Mouse (Mus musculus): ENCODE measurements around the gene Mllt3. TPM values are rescaled to one million over a fixed set of nuclear protein-coding genes. Genes with fewer than 3 reads are reported as not detected.

Gene Mllt3
- total RNA-seq, 4 experiments from 2014 or later: 46.6 to 65.1 (median 57.3) TPM

DNA sequence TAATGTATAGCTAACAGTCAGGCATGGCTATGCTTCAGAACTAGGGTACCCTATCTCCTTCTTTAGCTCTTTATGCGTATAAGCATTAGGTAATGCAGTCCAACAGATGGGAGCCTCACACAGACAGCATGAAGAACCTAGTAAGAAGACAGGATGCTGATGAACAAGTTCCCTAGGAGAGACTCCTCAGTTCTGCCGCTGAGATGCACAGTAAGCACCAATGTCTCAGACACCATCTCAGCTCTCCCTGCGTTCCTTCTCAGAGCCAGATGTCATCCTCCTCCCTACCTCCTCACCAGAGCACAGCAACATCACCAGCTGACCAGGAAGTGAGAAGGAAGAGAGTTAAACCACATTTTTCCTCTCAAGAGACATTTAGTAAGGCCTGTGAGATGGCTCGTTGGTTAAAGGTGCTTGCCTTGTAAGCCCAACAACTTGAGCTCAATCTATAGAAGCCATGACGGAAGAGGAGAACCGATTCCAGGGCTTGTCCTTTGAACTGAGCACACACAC, 202.3 kb downstream of the Mllt3 start:
- no peak for DNase-seq (ENCODE audit: low spot score in 2 of 2)

DNA sequence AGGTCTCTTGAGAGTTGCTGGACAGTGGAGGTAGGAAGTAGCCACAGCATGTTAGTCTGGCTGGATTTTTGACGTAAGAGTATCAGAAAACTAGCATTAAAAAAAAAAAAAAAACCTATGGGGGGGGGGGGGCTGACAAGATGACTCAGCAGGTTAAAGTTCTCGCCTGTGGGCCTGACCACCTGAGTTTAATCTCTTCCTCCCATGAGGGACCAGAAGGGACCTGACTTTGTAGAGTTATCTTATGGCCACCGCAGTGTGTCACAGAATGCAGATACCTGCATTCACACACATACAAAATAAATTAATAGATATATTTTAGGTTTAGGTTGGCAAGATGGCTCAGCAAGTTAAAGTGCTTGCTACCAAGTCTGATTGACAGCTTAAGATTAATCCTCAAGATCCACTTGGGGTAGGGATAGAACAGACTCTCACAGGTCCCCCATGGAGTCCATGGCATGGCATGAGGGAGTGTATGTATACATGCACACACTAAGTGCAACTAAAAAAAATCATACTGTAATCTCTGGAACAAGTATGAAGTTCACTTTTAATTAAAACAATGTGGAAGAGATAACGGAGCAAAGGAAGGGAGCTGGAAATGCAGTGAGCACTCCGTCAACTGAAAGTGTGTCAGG, 203.6 kb downstream of the Mllt3 start:
- no peak for DNase-seq (ENCODE audit: low spot score in 2 of 2)

DNA sequence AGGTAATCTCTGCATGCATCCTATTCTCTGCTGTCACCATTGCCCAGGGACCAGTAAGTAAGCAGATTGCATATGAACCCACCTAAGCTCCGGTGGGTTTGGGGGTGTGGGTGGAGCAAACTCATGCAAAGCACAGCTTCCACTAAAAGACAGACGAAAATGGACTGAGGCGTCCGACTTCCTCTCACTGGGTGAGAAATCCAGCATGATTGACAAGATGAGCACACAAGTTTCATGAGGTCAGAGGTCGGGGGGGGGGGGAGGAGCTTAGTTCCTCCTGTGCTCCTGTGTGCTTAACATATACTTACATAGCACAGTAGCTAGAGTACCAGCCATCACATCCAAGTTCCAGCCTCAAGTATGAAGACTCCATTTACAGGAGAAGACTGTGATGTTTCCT, 206.8 kb downstream of the Mllt3 start:
- DNase-seq (ENCODE audit: low spot score in 2 of 2): no peak

DNA sequence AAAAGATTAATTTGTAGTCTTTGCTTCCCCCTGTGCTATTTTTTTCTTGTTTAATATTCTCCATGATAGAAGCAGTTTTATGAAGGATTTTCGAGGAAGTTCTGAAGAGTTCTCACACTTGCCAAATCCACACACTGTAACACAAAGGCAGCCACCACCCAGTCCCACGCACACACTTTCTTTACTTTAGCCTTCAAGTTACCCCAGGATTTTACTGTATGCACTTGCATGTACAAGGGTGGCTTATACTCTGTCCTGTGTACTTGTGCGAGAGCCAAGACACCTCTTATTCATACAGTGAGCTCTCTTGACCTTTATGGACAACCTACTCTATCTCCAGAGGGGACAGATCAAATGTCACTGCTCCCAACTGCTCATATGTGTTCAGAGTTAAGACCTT, 209.5 kb downstream of the Mllt3 start:
- DNase-seq (ENCODE audit: low spot score in 2 of 2): no peak

DNA sequence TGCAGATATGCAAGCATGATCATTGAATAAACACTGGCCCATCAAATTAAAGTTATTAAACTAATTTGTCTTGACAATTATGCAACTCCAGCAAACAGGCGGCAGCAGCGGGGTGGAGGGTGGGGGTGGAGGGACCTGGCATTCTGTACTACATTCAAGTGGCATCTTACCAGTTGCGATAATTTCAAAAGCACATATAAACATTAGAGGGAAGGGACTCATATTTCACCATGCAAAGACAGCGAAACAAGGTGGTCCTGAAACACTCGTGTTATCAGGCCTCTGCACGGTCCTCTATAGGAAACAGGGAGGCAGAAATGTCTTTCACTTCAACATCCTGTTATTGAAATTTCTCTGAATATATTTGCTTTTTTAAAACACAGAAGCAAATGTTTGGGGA, 210.0 kb downstream of the Mllt3 start:
- DNase-seq (ENCODE audit: low spot score in 2 of 2): no peak

DNA sequence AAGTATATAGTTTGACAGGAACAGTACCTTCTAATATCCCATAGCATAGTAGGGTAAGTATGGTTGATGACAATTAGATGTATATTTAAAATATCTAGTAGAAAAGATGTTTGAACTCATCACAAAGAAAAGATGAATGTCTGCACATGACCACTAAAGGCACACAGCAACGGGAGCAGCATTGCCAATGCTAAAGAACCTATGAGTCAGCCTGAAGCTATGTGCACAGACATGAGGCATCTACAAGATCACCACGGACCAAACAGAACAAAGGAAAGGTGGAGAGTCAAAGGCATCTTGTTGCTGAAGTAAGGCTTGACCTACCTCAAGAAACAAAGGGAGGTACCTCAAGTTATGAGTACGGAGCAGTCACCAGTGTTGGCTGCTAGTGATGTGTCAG, 212.3 kb downstream of the Mllt3 start:
- no peak for DNase-seq (ENCODE audit: low spot score in 2 of 2)

DNA sequence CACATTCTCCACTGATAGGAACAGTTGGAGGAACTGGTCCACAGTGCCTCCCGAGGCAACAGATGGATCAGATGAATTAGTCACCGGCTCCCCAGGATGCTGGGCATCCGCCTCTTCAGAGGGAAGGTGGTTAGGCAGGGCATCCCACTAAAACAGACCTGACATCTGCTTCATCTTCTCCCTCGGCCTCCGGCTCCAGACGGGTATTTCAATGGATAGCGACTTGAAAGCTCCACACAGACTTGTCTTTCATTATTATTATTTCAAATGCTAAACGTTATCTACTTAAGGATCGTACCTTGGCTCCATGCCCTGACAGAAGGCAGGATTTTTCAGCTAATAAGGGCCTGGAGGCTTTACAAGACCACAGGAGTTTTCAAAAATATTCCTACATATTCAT, 214.0 kb downstream of the Mllt3 start:
- DNase-seq (ENCODE audit: low spot score in 2 of 2): peak; percentile 47 to 51

DNA sequence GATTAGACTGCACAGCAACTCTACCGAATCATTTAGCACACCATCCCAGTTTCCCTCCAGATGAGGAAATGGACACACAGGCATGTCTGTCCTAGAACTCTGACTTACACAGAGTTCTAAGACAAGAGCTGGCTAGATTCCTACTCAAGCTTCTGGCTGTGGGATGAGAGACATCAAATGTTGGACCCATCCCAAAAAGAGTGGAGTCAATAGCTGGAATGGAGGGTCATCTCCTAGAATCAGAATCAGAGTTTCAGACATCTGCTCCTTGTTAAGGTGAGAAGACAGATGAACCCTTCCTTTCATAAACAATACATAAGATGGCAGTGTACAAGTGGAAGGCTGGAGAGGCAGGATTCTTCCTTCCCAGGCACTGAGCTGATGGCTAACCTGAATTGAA, 214.9 kb downstream of the Mllt3 start:
- DNase-seq (ENCODE audit: low spot score in 2 of 2): no peak

DNA sequence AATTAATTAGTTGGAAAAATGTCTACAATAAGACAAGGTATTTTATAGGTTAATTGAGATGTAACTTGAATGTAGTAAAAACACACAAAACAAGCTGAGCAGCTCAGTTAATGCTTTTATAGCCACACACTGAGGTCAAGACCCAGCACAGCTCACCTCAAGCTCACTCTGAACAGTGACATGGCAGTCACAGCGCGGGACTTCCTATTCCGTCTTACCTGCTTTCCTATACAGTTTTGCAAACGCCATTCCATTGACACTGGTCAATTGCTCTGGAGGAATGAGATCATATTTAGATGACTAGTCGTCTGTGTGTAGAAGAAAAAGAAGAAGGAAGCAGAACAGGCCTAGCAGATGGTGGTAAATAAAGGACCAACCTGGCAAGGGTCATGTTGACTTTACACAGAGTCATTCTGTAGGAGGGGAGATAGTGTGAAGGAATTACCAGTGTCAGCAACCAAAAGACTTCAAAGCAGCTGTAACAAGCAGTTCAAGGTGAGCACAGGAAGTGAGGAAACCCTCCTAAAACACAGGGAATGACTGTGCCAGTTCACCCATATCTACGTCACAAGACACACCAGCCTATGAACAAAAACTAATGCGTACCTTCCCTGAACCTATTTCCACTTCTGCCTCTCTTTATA, 217.6 kb downstream of the Mllt3 start:
- no peak for DNase-seq (ENCODE audit: low spot score in 2 of 2)

DNA sequence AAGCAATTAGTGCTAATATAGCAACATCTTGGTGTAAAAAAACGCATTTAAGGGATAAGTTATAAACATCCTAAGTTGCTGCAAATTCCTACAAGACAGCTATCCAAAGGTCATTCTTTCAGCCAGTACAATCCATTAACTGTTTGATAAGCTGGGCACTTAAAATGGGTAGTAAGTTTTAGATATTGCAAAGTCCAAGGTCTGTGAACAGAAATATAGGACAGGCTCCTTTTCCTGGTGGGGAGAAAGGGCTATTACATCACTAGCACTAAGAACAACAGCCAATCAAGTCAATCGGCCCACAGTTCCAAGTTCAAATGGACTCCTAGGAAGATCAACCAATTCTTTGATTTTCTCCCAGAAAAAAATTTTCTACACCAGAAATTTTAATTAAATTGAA, 221.3 kb downstream of the Mllt3 start:
- DNase-seq (ENCODE audit: low spot score in 2 of 2): no peak

DNA sequence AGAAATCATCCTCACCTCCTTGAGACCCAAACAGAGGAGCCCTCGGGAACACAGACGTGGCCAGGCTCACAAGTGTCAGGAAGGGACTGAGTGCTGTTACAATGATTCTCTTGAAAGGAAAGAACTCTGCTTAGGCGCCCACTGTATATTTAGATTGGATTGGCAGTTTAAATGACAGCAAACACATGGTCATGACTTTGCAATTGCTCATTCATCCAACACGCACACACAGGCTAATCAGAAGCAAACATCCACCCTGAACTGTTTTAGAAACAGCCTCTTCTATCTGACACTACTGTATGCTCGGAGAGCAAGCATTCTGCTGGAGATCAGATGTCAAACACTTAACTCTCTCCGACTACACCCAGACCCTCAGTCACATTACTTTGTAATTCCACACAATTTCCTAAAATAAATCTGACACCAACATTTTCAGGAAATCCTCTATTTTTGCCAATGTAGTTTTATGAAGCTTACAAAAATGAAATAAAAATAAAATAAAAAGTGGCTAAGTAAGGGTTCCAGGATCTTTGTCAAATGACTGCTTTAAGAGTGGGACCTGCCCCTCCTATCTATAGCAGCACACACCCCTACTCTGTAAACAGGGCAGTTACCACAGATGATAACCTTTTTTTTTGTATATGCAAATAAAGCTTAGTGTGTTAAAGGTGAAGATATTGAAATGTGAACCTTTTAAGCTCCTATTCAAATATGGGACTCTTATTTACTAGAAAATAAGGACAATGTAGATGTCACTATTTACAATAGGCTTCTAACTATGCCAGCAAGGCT, 226.8 kb downstream of the Mllt3 start:
- no peak for DNase-seq (ENCODE audit: low spot score in 2 of 2)

DNA sequence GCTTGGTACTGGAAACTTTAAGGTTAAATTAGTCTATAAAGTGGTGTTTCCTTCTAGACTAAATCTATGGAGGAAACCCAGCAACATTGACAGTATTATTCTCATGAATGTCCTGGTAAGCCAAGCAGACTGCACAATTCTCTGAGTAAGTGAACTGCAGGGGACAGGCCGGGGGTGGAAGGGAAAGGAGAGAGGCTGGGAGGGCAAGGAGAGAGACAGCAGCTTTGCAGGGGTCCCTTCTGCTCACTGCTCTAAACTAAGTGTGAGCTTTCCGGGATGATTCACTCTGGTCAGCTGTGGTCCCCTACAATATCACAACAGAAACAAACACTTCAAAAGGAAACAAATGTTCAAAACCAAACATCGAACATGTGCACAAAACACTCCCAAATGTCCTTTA, 228.6 kb downstream of the Mllt3 start:
- DNase-seq (ENCODE audit: low spot score in 2 of 2): no peak

DNA sequence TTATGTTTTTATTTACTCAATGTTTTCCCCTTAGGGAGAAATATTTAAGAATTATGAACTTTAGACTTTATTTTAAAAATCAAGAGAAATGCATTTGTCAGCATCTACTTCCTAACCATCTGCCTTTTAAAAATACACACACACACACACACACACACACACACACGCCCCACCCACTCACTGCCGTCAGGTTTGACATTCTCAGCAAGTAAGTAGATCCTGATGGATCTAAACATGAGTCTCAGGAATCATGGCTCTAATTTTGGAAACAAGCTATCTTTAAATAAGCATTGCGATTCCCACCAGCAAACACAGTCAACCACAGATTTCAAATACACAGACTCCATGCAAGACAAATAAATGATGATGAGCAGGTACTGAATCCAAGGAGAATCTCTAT, 229.9 kb downstream of the Mllt3 start:
- DNase-seq (ENCODE audit: low spot score in 2 of 2): no peak

DNA sequence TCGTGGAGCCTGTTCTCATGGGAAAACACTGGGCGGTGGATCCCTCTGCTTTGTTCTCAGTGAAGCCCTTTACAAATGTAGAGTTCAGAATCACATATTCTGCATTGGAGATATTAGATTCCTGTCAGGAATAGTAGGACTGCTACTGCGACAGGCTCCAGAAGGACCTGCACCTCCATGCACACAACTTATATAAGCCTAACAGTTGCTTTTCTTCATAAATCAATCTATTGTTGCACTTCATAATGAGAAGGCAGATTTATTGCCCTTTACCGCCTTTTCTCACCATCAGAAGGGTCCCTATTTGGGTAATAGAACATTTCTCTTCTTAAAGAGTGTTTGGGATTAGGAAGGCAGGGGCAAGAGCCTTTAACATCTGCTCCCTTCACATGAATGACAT, 231.0 kb downstream of the Mllt3 start:
- DNase-seq (ENCODE audit: low spot score in 2 of 2): no peak

DNA sequence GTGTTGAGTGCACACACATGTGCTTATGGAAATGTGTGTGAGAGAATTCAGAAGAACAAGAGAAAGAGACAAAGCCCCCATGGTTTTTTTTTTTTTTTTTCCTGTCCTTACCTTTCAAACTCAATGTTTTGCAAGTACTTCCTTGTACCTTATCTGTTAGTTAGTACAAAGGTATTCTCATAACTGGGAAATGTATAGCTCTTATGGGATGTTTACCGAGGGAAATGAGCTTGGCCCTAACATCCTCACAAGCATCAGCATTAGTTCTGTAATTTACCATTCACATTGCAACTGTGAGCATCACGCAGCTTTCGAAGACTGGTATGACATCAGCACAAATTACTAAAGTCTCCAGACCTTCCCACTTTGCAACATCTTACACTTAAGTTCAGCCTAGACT, 231.8 kb downstream of the Mllt3 start:
- no peak for DNase-seq (ENCODE audit: low spot score in 2 of 2)

DNA sequence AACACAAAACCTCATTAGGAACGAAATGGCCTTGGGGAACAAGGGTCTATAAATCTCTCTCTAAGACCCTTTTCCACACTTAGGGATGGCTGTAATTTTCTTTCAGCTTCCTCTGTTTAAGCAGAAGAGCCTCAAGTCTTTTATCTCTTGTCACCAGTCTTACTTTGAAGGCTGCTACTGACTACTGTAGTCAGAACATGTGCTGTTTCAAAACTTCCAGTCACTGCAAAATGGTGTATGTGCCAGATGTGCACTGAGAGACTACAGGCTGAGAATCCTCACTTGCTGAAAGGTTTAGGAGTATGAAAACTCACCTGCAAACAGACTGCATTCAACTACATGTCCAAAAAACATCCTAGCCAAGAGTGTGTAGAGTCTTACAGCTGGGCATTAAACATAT, 232.9 kb downstream of the Mllt3 start:
- no peak for DNase-seq (ENCODE audit: low spot score in 2 of 2)

DNA sequence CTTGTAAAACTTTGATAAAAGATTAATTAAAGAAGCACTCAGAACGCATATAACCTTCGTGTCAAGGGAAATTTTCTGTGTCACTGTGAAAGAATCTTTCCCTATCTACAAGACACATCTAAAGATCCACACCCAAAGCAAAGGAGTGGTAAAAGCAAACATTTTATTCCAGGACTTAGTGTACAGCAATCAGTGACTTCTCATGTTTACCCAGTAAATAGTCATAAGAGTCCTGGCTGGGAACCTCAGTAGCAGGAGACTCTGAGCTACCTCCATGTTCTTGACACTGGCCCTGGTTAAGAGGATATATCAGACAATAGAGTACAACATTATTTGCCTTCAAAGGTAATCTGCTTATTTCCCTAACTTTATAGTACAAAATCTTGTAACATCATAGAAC, 233.7 kb downstream of the Mllt3 start:
- DNase-seq (ENCODE audit: low spot score in 2 of 2): no peak

DNA sequence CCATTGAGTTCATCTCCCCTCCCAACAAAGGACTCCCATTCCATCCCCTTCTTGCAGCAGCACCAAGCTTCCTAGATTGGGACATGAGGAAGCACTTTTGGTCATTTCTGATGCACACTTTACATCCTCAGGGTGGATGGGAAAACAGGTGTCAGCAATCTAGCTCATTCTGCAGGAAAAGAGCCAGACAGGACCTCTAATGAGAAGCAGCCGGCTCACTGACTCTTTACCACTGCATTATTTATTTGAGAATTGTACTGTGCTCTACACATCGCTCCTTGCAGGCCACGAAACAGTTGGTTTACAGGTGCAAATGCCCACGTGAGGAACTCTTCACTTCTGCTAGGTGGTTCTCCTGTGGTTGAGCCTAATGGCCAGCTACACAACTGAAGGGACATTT, 237.9 kb downstream of the Mllt3 start:
- DNase-seq (ENCODE audit: low spot score in 2 of 2): no peak

DNA sequence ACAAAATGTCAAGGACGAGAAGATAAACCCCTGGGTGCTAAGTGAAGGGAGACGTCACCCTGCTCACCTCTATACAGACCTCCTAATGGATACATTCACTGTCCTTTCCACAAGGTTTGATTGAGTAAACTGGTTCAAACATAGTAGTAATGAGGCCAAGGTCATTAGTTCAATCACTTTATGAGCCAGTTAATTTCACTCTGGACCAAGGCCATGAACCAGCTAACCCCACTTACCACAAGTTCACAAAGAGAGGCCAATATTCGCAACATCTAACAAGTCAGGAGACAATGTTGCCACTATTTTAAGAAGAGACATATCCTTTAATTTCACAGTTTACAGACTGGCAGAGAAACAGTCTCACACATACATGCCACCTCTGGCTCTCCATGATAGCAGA, 238.9 kb downstream of the Mllt3 start:
- DNase-seq (ENCODE audit: low spot score in 2 of 2): no peak

DNA sequence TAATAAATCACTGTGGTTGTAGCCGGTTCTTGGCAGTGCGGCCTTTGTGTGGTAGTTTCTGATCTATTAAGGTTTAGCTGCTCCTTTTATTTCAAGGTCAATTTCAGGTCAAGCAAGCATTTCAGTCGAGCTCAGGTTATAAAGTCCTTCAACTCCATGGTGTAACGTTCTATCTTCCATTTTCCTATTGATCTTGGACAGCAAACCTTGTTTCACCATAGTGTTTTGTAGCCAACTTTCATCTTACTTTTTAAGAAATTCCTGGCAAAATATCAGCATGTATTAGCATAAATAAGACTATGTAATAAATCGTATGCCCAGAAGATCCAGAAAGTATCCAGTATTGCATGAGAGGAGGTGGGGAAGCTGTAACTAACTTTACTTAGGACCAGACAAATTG, 240.7 kb downstream of the Mllt3 start:
- DNase-seq (ENCODE audit: low spot score in 2 of 2): no peak

DNA sequence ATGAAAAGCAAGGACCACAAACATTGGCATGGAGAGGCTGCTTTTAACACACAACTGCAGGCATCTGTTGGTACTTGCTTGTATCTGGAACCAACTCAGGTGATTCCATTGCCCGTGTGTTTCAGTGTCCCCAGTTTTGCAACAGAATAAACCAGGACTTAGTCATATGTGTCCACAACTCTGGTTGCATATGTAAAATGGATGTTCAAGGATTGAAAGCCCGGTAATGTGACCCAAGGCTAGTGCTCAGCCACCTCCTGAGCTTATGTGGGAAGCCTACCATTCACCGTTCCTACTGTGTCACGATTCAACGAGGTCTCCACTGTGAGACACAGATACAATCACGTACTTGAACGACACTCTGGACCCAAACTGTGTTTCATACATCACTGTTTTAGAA, 243.7 kb downstream of the Mllt3 start:
- no peak for DNase-seq (ENCODE audit: low spot score in 2 of 2)

DNA sequence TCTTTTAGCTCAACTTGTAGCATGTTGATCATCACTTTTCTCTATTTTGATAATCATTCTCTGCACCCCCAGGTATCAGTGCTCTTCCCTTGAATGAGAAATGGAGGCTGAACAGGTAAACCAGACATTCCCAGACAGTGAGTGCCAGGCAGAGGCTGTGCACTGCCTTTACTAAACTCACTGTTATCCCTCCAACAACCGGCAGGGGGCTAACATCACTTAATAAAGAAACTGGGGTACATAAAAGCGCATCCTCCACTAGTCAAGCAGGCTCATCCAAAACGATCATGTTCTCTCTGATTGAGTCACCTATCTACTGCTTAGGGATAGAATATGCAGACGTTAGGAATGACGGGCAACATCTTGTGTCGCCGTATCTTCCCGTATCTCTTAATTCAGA, 244.5 kb downstream of the Mllt3 start:
- DNase-seq (ENCODE audit: low spot score in 2 of 2): peak in 1 of 2 experiments; percentile 37

All from layer of hippocampus, adult 8-10 months (tissue).